Mouse (Mus musculus): Measurements from ENCODE around the gene H2afy2. TPM values are rescaled to one million over a fixed set of nuclear protein-coding genes. Genes with fewer than 3 reads are reported as not detected.
A peak's percentile ranks its signal among the peaks of the same experiment; 100 is the strongest.

H2afy2 gene
- polyA plus RNA-seq, 1 experiment from 2014 or later = 23.1 TPM

DNA sequence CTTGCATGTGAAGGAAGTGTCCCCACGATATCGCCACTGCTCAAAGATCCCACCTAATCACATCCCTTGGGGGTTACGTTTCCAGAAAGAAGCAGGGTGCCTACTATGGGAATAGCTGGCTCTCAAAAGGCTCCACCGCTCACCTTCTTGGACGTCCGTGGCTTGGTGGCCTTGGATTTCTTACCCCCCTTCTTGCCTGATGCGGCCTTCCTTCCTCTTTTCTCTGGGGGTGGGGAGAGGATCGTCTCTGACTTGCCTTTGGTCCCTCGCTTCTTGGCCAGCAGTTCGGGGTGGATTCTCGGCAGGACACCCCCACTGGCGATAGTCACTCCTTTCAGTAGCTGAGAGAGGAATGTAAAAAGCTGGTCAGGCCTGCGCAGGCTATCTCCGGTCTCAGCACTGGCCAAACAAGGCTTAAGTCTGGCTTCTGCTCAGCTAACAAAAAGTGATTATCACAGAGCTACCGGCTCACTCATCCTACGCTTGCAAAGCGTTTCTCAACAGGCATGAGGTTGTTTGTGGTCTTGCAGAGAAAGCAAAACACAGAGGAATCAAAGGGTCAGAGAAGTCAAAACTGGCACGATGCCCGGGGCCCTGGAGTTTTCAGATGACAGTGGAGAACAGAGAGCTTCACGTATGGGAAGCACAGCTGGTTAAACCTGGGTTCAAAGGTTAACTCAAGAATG, 32.3 kb downstream of the H2afy2 start:
- no peaks in the 10 kb centered on the region for H3K9me3 ChIP-seq (ENCODE audit: control insufficient read depth)
- H3K4me1 ChIP-seq (replicated peaks; ENCODE audit: control insufficient read depth, insufficient read depth, low read length) = no peaks in the 10 kb centered on the region
- WGBS = 73% methylated on average over 20 of the region's 20 CpGs
- H3K9ac ChIP-seq (ENCODE audit: low read depth, low read length) = no peak overlapping the region
- H3K27me3 ChIP-seq (replicated peaks; ENCODE audit: control insufficient read depth, insufficient read depth, low read length) = no peaks in the 10 kb centered on the region
- TF ChIP-seq CTCF (IDR thresholded peaks at IDR 0.05; ENCODE audit: low read depth) = no peak
- ATAC-seq = no peak
- H3K36me3 ChIP-seq (ENCODE audit: control insufficient read depth, insufficient read depth) = peaks cover 20% of the 10 kb centered on the region; the same call in 1 of the 2 replicates
- H3K4me3 ChIP-seq (ENCODE audit: low read depth, low read length) = no peak overlapping the region
- no peak overlapping the region for H3K4me2 ChIP-seq (replicated peaks; ENCODE audit: low read depth)
- H3K27ac ChIP-seq (ENCODE audit: low read depth, low read length) = no peak overlapping the region

DNA sequence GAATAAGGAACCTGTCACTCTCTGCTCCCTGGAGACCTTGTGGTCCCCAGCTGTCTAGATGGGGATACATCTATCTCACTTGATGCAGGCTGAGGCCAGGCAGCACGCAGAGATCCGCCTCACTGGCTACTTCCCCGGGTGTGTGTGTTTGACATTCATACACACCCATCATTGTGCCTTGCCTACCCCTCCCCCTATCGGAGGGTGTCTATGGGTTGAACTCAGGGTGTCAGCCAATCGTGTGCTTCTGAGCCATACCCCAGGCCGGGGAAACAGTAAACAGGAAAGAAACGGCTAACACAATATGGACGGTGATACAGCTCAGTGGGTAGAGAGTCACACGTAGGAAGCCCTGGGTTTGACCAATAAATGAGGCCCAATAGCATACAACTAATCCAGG, 33.9 kb downstream of the H2afy2 start:
- H3K9ac ChIP-seq (ENCODE audit: low read depth, low read length) = no peak overlapping the region
- 78% methylated on average over 9 of the region's 9 CpGs for WGBS
- H3K36me3 ChIP-seq (ENCODE audit: control insufficient read depth, insufficient read depth) = peaks cover 29% of the 10 kb centered on the region; the same call in 1 of the 2 replicates
- H3K4me1 ChIP-seq (replicated peaks; ENCODE audit: control insufficient read depth, insufficient read depth, low read length) = no peaks in the 10 kb centered on the region
- no peak for TF ChIP-seq CTCF (IDR thresholded peaks at IDR 0.05; ENCODE audit: low read depth)
- 0 out of 2 replicates have a peak, but pooled peaks have one; percentile 8 for ATAC-seq
- no peak overlapping the region for H3K4me2 ChIP-seq (replicated peaks; ENCODE audit: low read depth)
- no peaks in the 10 kb centered on the region for H3K9me3 ChIP-seq (ENCODE audit: control insufficient read depth)
- H3K27ac ChIP-seq (ENCODE audit: low read depth, low read length) = no peak overlapping the region
- no peak overlapping the region for H3K4me3 ChIP-seq (ENCODE audit: low read depth, low read length)
- H3K27me3 ChIP-seq (replicated peaks; ENCODE audit: control insufficient read depth, insufficient read depth, low read length) = no peaks in the 10 kb centered on the region

DNA sequence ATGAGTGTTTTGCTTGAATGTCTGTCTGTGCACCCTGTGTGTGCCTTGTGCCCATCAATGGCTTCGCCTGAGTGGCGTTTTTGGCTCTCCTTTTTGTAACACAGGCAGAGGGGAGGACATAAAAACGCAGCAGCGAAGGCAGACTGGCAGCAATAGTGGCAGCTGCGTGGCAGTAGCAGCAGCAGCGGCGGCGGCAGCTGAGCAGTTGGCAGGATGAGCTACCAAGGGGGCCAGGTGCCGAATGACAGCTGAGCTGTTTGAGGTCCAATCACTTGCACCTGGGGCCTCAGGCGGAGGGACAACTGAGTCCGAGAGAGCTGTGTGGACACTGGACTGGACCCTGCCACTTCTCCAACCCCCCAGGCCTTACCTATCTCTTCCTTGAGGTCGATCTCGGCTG, 36.6 kb downstream of the H2afy2 start:
- no peak overlapping the region for H3K9ac ChIP-seq (ENCODE audit: low read depth, low read length)
- H3K9me3 ChIP-seq (ENCODE audit: control insufficient read depth) = no peaks in the 10 kb centered on the region
- WGBS = 95% methylated on average over 13 of the region's 13 CpGs
- no peak for TF ChIP-seq CTCF (IDR thresholded peaks at IDR 0.05; ENCODE audit: low read depth)
- no peak overlapping the region for H3K4me2 ChIP-seq (replicated peaks; ENCODE audit: low read depth)
- no peak overlapping the region for H3K27ac ChIP-seq (ENCODE audit: low read depth, low read length)
- ATAC-seq = no peak
- peaks cover 36% of the 10 kb centered on the region; the same call in 1 of the 2 replicates for H3K36me3 ChIP-seq (ENCODE audit: control insufficient read depth, insufficient read depth)
- H3K27me3 ChIP-seq (replicated peaks; ENCODE audit: control insufficient read depth, insufficient read depth, low read length) = no peaks in the 10 kb centered on the region
- no peaks in the 10 kb centered on the region for H3K4me1 ChIP-seq (replicated peaks; ENCODE audit: control insufficient read depth, insufficient read depth, low read length)
- no peak overlapping the region for H3K4me3 ChIP-seq (ENCODE audit: low read depth, low read length)

DNA sequence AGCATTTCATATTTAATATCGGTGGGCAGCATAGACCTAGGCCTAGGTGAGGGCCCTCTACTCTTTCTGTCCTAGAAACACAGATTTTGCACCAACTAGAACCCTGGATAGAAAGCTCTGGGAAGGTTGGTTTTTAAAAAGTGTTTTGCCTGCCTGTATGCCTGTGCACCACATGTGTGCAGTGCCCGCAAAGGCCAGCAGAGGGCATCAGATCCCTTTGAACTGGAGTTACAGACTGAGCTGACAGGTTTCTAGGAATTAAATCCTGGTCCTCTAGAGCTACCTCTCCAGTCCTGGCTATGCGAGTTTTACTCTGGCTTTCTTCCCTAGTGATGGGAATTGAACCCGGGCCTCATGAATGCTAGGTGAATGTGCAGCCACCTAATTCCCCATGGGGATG, 38.8 kb downstream of the H2afy2 start:
- 90% methylated on average over 4 of the region's 4 CpGs for WGBS
- TF ChIP-seq CTCF (IDR thresholded peaks at IDR 0.05; ENCODE audit: low read depth) = peak; percentile 59

DNA sequence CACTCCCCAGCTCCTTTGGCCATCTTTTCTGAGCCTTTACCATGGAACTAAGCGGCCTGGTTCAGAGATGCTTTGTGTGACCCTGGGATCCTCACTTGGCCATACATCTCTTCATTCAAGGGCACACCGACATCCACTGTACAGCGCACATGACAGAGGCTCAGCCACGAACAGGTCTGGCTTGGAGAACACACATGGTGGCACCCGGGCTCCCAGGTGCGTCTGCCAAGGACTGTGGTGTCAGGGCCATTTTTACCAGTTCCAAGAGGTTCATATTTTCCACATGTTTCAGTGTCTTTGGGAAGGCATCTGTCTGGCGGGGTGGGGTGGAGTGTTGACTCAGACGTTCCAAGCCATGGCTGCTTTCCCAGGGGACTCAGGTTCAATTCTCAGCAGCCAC, 41.6 kb downstream of the H2afy2 start:
- no peak overlapping the region for H3K9ac ChIP-seq (ENCODE audit: low read depth, low read length)
- H3K27ac ChIP-seq (ENCODE audit: low read depth, low read length) = no peak overlapping the region
- H3K9me3 ChIP-seq (ENCODE audit: control insufficient read depth) = no peaks in the 10 kb centered on the region
- H3K4me1 ChIP-seq (replicated peaks; ENCODE audit: control insufficient read depth, insufficient read depth, low read length) = no peaks in the 10 kb centered on the region
- H3K27me3 ChIP-seq (replicated peaks; ENCODE audit: control insufficient read depth, insufficient read depth, low read length) = no peaks in the 10 kb centered on the region
- no peak overlapping the region for H3K4me3 ChIP-seq (ENCODE audit: low read depth, low read length)
- ATAC-seq = no peak
- no peak overlapping the region for H3K4me2 ChIP-seq (replicated peaks; ENCODE audit: low read depth)
- no peak for TF ChIP-seq CTCF (IDR thresholded peaks at IDR 0.05; ENCODE audit: low read depth)
- H3K36me3 ChIP-seq (ENCODE audit: control insufficient read depth, insufficient read depth) = peaks cover 44% of the 10 kb centered on the region; the same call in 1 of the 2 replicates
- 90% methylated on average over 8 of the region's 8 CpGs for WGBS

More for the DNA sequence above, 38.8 kb downstream of the H2afy2 start:
- Histone ChIP-seq H3K4me1 (replicated peaks; ENCODE audit: control insufficient read depth, insufficient read depth, low read length) (no peaks in the 10 kb centered on the region), H3K27ac (ENCODE audit: low read depth, low read length) (no peak overlapping the region), H3K4me2 (replicated peaks; ENCODE audit: low read depth) (no peak overlapping the region), H3K9ac (ENCODE audit: low read depth, low read length) (no peak overlapping the region), H3K4me3 (ENCODE audit: low read depth, low read length) (no peak overlapping the region), H3K9me3 (ENCODE audit: control insufficient read depth) (no peaks in the 10 kb centered on the region), H3K27me3 (replicated peaks; ENCODE audit: control insufficient read depth, insufficient read depth, low read length) (no peaks in the 10 kb centered on the region), H3K36me3 (ENCODE audit: control insufficient read depth, insufficient read depth) (peaks cover 40% of the 10 kb centered on the region; the same call in 1 of the 2 replicates)
- ATAC-seq = no peak

DNA sequence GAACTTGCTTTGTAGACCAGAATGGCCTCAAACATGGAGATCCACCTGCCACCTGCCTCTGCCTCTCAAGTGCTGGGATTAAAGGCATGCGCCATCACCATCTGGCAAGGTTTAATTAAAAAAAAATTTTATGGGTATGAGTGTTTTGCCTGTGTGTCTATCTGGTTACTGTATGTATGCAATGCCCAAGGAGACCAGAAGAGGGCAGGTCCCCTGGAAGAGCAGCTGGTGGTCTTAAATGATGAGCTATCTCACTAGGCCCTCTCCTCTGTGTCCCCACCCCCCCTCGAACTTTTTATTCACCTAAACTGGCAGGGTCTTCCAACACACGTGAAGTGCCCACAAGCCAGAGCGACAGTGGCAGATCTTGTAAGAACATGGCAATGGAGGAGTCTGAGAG, 42.1 kb downstream of the H2afy2 start:
- H3K9ac ChIP-seq (ENCODE audit: low read depth, low read length) = no peak overlapping the region
- H3K4me1 ChIP-seq (replicated peaks; ENCODE audit: control insufficient read depth, insufficient read depth, low read length) = no peaks in the 10 kb centered on the region
- no peak overlapping the region for H3K27ac ChIP-seq (ENCODE audit: low read depth, low read length)
- peaks cover 43% of the 10 kb centered on the region; the same call in 1 of the 2 replicates for H3K36me3 ChIP-seq (ENCODE audit: control insufficient read depth, insufficient read depth)
- 90% methylated on average over 4 of the region's 4 CpGs for WGBS
- no peaks in the 10 kb centered on the region for H3K9me3 ChIP-seq (ENCODE audit: control insufficient read depth)
- no peaks in the 10 kb centered on the region for H3K27me3 ChIP-seq (replicated peaks; ENCODE audit: control insufficient read depth, insufficient read depth, low read length)
- TF ChIP-seq CTCF (IDR thresholded peaks at IDR 0.05; ENCODE audit: low read depth) = peak; percentile 54
- H3K4me2 ChIP-seq (replicated peaks; ENCODE audit: low read depth) = no peak overlapping the region
- no peak for ATAC-seq
- H3K4me3 ChIP-seq (ENCODE audit: low read depth, low read length) = no peak overlapping the region

All from intestine, postnatal 0 days (tissue).